Mouse (Mus musculus) small intestine, adult 10 weeks (tissue): Measurements from ENCODE around the gene Ccdc15. TPM values are rescaled to one million over a fixed set of nuclear protein-coding genes. Genes with fewer than 3 reads are reported as not detected.

Experiments used
- polyA plus RNA-seq: library from polyadenylated mRNA; stranded (reverse); fragments of 350-450 nt; fragmentation: Illumina TruSeq; extraction: RNeasy Lipid Tissue Mini Kit (QIAGEN cat#74804); gene quantifications from one replicate; pipeline ENCODE4 v1.2.3, GENCODE M21; 2014; ENCODE audit warnings: low replicate concordance

Ccdc15 gene
- 3.4 TPM for polyA plus RNA-seq

DNA sequence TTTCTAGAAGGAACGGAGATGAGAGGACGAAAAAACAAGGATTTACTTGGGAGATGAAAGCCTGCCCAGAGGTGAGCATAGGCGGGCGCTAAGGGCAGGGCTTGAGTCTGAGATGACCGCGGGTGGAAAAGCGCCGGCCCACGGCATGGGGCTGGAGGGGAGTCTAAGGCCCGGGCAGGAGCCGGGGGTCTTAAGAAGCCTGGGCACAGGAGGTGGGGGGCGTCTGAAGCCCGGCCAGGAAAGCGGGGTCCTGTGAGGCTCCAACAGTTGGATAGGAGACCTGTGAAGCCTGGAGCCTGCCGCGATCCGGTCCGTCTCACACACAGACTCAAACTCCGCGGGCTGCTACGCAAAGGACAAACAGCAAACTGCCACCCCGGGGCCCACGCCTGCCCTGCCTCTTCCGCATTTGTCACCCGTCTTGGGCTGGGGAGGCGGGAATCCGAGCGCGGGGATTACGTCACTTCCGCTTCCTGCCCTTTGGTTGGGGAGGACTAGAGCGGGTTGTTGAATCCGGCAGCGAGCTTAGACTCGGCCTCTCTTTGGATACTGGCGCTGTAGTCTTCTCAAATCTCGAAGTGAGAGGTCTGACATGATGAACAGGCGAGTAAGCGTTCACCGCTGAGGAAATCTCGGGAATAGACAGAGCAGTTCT is at the start of gene Ccdc15:
TSS of gene Ccdc15 (minus strand) at position 445 of the 655 bp plus-strand sequence.

GRCm38 (mm10) chr9:37367301-37368080 is 19.3 kb upstream of the Ccdc15 start, which contains the start of gene Hepacam:
Hepacam (plus strand) TSS chr9:37367351.

DNA sequence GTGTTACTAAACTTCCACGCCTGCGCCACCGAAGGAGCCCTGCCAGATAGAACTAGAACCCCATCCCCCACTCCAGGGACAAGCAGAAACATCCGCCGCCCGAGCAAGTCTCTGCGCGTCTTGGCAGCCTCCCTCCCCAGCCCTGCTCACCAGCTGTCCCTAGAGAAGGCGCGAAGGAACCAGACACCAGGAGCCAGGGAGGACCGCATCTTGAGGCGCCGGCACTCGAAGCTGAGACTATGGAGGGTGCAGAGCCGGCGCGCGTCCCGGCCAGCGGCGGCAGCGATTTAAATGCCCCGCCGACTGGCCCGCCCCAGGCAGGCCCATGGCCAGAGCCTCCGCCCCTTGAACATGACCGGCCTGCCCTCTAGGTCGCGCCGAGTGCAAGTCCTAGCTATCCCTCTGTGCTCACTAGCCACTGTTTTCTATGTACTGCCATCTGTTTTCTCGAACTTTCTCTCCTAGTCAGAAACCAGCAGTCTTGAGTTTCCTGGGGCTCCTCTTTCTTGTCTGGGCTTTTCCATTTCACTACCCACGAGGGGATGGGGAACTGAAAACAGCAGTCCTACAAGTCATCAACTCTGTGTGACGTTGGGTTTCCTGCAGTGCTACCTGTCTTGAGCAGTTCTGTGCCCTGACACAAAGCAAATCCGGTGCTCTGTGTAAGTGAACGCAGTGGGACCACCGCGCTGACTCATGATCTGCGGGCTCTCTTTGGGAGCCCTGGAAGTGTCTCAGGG is 92.9 kb downstream of the Ccdc15 start, which contains the start of gene Slc37a2:
TSS of gene Slc37a2 (minus strand) at position 590 of the 740 bp plus-strand sequence.

Other genes with a start within 250 kb of the Ccdc15 start
- 0.67 TPM for gene Pknox2, start 201.0 kb downstream of the Ccdc15 start, polyA plus RNA-seq
- 5.2 TPM for gene Tmem218, start 140.2 kb downstream of the Ccdc15 start, polyA plus RNA-seq
- 25.7 TPM for gene Slc37a2, start 92.7 kb downstream of the Ccdc15 start, polyA plus RNA-seq
- not detected for gene Hepacam, start 18.9 kb upstream of the Ccdc15 start, polyA plus RNA-seq
- 0.41 TPM for gene Robo4, start 53.5 kb upstream of the Ccdc15 start, polyA plus RNA-seq
- not detected for gene Robo3, start 84.8 kb upstream of the Ccdc15 start, polyA plus RNA-seq
- 42.6 TPM for gene Msantd2, start 140.9 kb upstream of the Ccdc15 start, polyA plus RNA-seq
- 2.2 TPM for gene Esam, start 179.6 kb upstream of the Ccdc15 start, polyA plus RNA-seq
- gene Vsig2, start 190.8 kb upstream of the Ccdc15 start, polyA plus RNA-seq = 2.5 TPM
- gene Nrgn, start 204.5 kb upstream of the Ccdc15 start, polyA plus RNA-seq = not detected
- gene Siae, start 207.3 kb upstream of the Ccdc15 start, polyA plus RNA-seq = 43.5 TPM